Mouse (Mus musculus) E14TG2a.4 (cell line): ENCODE measurements around the gene Fignl1.

ENCODE experiments used
- CTCF ChIP-seq: conservative IDR thresholded peaks from 2 replicates; pipeline ENCODE4 v1.5.1; 2014; ENCODE audit warnings: low read length
- POU5F1 ChIP-seq: IDR thresholded peaks from 2 replicates; pipeline ENCODE4 v1.6.1; 2014; ENCODE audit warnings: low read length, borderline replicate concordance

- TF ChIP-seq CTCF (peak; percentile 68), POU5F1 (no peak)
These were observed 11.5 kb upstream of the Fignl1 start for GRCm38 (mm10) chr11:11820251-11820650.
